Mouse (Mus musculus) mouse embryonic stem cell (cell line): ENCODE measurements around the gene Zbtb4.

Experiments
- in situ Hi-C, 2 experiments: fragments of 300-500 bp; cut with MboI; formaldehyde crosslinking; loops; 1 replicate in 1 of 2; 3 replicates in 1 of 2; pipeline ENCODE4 v1.14.3; 2019 to 2020; ENCODE audit warnings: low sequenced_read_pairs in 2 of 2, low pct_unique_long_range_greater_than_20kb in 1 of 2, mixed read lengths in 1 of 2; ENCODE audit not compliant: unreplicated experiment in 1 of 2

Gene Zbtb4

GRCm38 (mm10) chr11:69760160-69760900, 5.4 kb upstream of the Zbtb4 start:
- in situ Hi-C loops: no loop called here

DNA sequence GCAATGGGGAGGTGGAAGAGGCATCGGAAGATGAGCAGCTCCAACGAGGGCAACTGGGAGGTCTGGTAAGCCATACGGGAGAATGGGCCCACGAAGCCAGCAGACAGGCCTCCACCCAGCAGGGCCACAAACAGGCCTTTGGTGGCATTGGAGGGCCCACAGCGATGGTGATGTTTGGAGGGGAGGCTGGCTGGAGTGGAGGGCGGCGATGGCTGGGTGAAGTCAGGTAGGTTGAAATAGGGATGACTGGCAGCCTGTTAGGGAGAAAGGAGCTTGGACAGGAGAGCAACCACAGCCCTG, 4.9 kb upstream of the Zbtb4 start:
- in situ Hi-C loops: no loop called here

DNA sequence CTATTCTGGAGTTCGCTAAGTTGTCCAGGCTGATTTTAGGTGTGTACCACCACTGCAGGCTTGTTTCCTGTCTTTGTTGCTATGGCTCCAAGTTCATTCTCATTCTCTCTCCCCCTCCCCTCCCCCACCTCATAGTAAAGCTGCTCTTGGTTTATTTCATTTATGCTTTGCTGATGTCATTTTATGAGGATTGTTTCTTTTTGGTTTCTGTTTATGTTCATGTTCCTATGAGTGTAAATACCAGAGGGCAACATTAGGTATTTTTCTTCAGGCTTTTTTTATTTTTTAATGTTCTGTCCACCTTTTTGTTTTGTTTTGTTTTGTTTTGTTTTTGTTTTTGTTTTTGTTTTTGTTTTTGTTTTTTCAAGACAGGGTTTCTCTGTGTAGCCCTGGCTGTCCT, 3.8 kb upstream of the Zbtb4 start, which contains the start of gene Slc35g3:
Slc35g3 (minus strand) TSS at position 101 of the 400 bp plus-strand sequence.
- in situ Hi-C loops: no loop called here

- in situ Hi-C loops: no loop called here
Observed at GRCm38 (mm10) chr11:69763551-69763950, 2.2 kb upstream of the Zbtb4 start.

DNA sequence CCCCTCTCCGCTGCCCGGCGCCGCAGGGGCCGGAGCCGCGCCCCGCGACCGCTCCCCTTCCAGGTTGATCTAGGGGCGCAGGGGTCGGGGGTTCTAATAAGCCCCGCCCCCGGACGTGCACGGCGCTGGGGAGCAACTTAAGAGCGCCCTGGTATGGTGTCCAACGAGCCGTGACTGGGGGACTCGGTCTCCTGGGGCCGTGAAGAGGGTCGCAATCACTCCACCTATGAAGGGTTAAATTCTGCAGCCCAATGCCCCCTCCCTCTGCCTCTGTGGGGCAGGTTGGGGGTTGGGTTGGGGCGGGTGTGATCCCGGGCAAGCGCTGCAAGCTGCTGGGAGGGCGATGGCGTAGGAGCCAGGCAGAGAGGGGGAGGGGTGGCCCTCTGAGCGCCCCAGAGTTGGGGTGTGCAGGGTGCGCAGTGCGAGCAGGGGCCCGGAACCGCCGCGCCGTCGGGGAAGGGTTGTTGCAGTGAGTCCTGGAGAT, 456 bp downstream of the Zbtb4 start:
- in situ Hi-C loops: no loop called here

GRCm38 (mm10) chr11:69766872-69767624, 1.3 kb downstream of the Zbtb4 start:
- in situ Hi-C loops: no loop called here

- in situ Hi-C loops: no loop called here
Observed at GRCm38 (mm10) chr11:69767625-69767909, 1.9 kb downstream of the Zbtb4 start.

DNA sequence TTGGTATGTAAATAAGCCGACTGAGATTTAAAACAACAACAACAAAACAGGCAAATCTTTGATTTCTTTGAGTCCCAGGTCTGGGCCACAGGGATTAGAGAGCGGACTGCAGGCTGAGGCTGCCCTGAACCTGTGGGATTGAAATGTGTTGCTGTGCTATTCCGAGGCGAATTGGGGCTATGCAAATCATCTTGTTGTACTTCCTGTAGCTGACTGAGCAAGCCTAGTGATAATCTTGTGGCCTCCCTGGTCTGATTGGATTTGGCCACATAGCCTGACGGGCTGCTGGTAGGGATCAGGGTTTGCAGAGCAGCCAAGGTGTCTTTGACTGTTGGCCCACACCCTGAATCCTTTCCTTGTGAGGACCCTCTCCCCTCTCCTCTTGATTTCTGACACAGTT, 9.2 kb downstream of the Zbtb4 start:
- in situ Hi-C loops: no loop called here

- in situ Hi-C loops: no loop called here
Observed at GRCm38 (mm10) chr11:69775716-69776115, 10.0 kb downstream of the Zbtb4 start.

DNA sequence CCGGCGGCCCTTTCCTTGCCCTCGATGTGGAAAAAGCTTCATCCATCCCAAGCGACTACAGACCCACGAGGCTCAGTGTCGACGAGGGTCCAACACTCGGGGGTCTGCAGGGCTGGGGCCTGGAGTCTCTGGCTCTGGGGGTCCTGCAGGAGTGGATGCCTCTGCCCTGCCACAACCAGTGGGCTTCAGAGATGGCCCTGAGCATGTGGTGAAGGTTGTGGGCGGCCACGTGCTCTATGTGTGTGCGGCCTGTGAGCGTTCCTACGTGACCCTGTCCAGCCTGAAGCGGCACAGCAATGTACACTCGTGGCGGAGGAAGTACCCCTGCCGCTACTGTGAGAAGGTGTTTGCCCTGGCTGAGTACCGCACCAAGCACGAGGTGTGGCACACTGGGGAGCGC, 10.8 kb downstream of the Zbtb4 start:
- in situ Hi-C loops: no loop called here

- in situ Hi-C loops: no loop called here
Observed at GRCm38 (mm10) chr11:69777504-69778257, 12.0 kb downstream of the Zbtb4 start.

DNA sequence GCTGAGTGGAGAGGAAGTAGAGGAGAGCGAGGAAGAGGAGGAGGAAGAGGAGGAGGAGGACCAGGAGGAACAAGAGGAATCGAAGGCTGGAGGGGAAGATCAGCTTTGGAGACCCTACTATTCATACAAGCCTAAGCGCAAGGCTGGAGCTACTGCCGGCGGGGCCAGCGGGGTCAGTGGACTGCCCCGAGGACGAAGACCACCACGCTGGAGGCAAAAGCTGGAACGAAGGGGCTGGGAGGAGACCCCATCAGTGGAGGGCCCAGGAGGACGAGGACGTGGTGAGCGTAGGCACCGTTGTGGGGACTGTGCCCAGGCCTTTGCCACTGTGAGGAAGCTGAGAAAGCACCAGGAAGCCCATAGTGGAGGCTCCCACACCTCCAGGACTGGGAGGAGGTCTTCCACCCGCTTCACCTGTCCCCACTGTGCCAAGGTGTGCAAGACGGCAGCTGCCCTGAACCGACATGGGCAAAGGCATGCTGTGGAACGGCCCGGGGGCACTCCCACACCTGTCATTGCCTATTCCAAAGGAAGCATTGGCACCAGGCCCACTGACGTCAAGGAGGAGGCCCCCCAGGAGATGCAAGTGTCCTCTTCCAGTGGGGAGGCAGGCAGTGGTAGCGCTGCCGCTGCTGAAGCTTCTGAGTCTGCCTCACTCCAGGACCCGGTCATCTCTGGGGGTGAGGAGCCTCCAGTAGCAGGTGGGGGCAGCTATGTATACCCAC, 12.7 kb downstream of the Zbtb4 start:
- in situ Hi-C loops: no loop called here

DNA sequence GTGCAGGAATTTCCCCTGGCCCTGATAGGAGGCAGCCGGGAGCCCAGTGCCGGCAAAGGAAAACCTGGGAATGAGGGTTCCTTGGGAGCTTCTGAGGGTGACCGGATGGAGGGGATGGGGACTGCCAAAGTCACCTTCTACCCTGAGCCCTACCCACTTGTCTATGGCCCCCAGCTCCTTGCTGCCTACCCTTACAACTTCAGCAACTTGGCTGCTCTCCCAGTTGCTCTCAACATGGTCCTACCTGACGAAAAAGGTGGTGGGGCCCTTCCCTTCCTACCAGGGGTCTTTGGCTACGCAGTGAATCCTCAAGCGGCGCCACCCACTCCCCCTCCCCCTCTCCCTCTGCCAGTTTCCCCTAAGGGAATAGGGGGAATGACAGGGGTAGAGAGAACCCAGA, 13.3 kb downstream of the Zbtb4 start:
- in situ Hi-C loops: no loop called here

DNA sequence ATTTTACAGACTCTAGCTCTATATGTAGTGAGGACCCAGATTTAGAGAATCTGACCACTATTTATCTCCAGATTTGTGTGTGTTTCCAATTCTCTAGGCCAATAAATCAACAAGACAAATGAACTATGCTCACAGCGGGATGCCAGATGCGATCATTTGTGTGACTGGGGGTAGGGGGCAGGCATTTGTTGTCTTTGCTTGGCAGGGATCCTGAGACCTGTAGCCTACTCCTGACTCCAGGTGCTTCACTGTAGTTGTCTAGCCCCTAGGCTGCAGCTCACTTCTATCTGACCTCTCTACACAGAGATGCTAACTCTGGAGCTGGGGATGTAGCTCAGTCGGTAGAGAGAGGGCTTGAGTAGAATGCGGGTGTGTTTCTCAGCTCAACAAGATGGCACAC, 16.1 kb downstream of the Zbtb4 start:
- in situ Hi-C loops: no loop called here

- in situ Hi-C loops: no loop called here
Observed at GRCm38 (mm10) chr11:69784793-69785272, 19.1 kb downstream of the Zbtb4 start.

DNA sequence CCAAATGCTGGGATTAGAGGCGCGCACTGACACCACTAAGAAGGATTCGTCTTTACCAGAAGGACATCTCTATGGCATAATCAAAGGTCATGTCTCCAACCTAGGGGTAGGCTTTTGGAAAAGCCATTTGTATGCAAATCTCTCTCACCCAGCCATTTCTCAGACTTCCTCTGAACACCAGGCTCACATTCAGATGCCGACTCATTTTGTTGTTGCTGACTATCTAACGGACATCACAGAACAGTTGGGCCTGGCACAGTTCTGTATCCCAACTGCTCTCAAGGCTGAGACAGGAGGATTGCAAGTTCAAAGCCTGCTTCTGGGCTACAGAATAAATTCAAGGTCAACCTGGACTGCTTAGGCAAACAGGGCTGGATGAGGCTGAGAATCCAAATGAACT, 21.6 kb downstream of the Zbtb4 start:
- in situ Hi-C loops: no loop called here

- in situ Hi-C loops: no loop called here
Observed at GRCm38 (mm10) chr11:69789431-69789830, 23.7 kb downstream of the Zbtb4 start.

DNA sequence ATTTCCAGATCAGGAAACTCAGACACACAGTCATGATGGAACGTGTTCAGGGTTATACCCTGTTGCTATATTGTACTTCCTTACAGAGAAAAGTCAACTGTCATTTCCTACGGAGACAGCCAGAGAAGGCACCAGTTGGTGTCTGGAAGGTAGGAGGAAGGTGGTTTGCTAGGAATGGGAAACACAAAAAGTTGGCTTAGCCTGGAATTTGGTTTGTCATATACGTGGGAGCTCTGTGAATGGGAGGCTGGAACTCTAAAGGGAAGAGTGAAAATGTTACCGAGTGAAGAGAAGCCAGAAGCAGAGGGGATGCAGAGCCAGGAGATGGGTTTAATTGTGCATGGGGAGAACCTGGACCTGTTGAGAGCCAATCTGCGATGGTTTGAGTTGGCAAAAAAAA, 25.7 kb downstream of the Zbtb4 start:
- in situ Hi-C loops: no loop called here

- in situ Hi-C loops: no loop called here
Observed at GRCm38 (mm10) chr11:69793429-69793828, 27.7 kb downstream of the Zbtb4 start.
